ENCODE assay signal across 28 mouse cellular contexts in the genomic region with DNA sequence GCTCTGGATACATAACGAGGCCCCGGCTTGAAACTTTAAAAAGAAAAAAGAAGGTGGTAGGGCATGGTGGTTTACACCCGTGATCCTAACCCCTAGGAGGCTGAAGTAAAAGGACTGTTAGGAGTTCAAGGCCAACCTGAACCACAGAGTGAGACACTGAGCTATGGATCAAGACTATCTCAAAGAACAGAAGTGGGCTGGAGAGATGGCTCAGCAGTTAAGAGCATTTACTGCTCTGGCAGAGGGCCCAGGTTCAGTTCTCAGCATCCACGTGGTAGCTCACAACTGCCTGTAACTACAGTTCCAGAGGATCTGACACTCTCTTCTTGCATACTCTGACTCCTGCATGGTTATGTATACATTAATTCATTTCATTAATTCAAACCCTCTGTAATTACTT. TPM values are rescaled to one million over a fixed set of nuclear protein-coding genes. Genes with fewer than 3 reads are reported as not detected.
DNase-seq lines count a peak whose midpoint lies in the region; ATAC-seq and TF ChIP-seq lines count a peak whose summit lies in the region.
"Had no signal": no experiment of that assay in that cellular context is flagged by ENCODE, and none has a peak within 500 bp of the region (broad histone marks: within the 10 kb centered on the region; RNA-seq: fewer than 3 reads in every experiment).

No protein-coding gene starts in this region.

- H3K27me3 ChIP-seq in MEL (ENCODE audit: control insufficient read depth in 1 of 2, insufficient read depth in 2 of 2, low read length in 2 of 2) = no peaks in the 10 kb centered on the region
- H3K27me3 ChIP-seq in liver, embryonic 14.5 days (ENCODE audit: control insufficient read depth, insufficient read depth, low read length) = no peaks in the 10 kb centered on the region
- H3K27me3 ChIP-seq: embryonic facial prominence, embryonic 13.5 days; forebrain, embryonic 12.5 days; heart, embryonic 13.5 days; midbrain, embryonic 12.5 days; neural tube, embryonic 15.5 days had no signal

- H3K4me2 ChIP-seq in liver, embryonic 14.5 days (ENCODE audit: low read depth) = no peak overlapping the region
- H3K4me2 ChIP-seq: embryonic facial prominence, embryonic 13.5 days; forebrain, embryonic 12.5 days; heart, embryonic 13.5 days; hindbrain, embryonic 14.5 days; lung, embryonic 14.5 days; midbrain, embryonic 12.5 days; neural tube, embryonic 15.5 days had no signal

- no peak for TF ChIP-seq EP300 in MEL (IDR thresholded peaks at IDR 0.05; ENCODE audit: low read depth in 1 of 2, low read length in 2 of 2)
- TF ChIP-seq EP300 in liver, embryonic 14.5 days (IDR thresholded peaks at IDR 0.05; ENCODE audit: low read depth) = peak; percentile 58

- no peak for TF ChIP-seq CTCF in MEL (IDR thresholded peaks at IDR 0.05 in 2 of 3, conservative IDR thresholded peaks at IDR 0.05 in 1 of 3; ENCODE audit: control insufficient read depth in 1 of 3, insufficient read depth in 1 of 3, low read depth in 2 of 3, low read length in 3 of 3, poor library complexity in 1 of 3, severe bottlenecking in 1 of 3)
- TF ChIP-seq CTCF in liver, embryonic 14.5 days (IDR thresholded peaks at IDR 0.05; ENCODE audit: low read depth) = no peak

- WGBS in liver, embryonic 14.5 days (ENCODE audit: insufficient replicate concordance) = 41% methylated on average over 4 of the region's 4 CpGs

- no peak overlapping the region for H3K4me3 ChIP-seq in MEL (ENCODE audit: control insufficient read depth in 1 of 2, insufficient read depth in 1 of 2, low read depth in 2 of 2, low read length in 2 of 2)
- H3K4me3 ChIP-seq in liver, embryonic 14.5 days (ENCODE audit: insufficient read depth in 1 of 2, low read depth in 2 of 2, low read length in 2 of 2) = no peak overlapping the region
- H3K4me3 ChIP-seq: embryonic facial prominence, embryonic 13.5 days; erythroblast, embryonic 14.5 days; forebrain, embryonic 12.5 days; heart, adult 2 months; heart, embryonic 13.5 days; midbrain, embryonic 12.5 days; neural tube, embryonic 15.5 days had no signal

- ATAC-seq in erythroid progenitor cell, adult 5-6 weeks (replicated peaks; ENCODE audit: low FRiP score, poor library complexity, severe bottlenecking) = peak; percentile 51
- peak; percentile 58; the same call in 1 of the 2 replicates for ATAC-seq in liver, embryonic 14.5 days (ENCODE audit: insufficient read depth)
- ATAC-seq in megakaryocyte-erythroid progenitor cell, adult 5-6 weeks (replicated peaks; ENCODE audit: low FRiP score, low TSS enrichment, poor library complexity, severe bottlenecking) = peak; percentile 82
- ATAC-seq: CD4-positive, CD25-positive, alpha-beta regulatory T cell, adult 4 months; forebrain, postnatal 0 days had no signal

- H3K36me3 ChIP-seq in MEL (ENCODE audit: control insufficient read depth in 1 of 2, insufficient read depth in 2 of 2, low read length in 2 of 2) = no peaks in the 10 kb centered on the region
- H3K36me3 ChIP-seq in liver, embryonic 14.5 days (replicated peaks; ENCODE audit: control insufficient read depth, insufficient read depth, low read depth) = no peaks in the 10 kb centered on the region

- H3K4me1 ChIP-seq in MEL (ENCODE audit: control insufficient read depth in 1 of 2, insufficient read depth in 2 of 2, low read length in 2 of 2) = peaks cover 0 to 5% of the 10 kb centered on the region in 2 experiments; a peak in 2 of 4 replicates
- peaks cover 17 to 27% of the 10 kb centered on the region in 2 experiments for H3K4me1 ChIP-seq in liver, embryonic 14.5 days (replicated peaks; ENCODE audit: control insufficient read depth in 2 of 2, insufficient read depth in 2 of 2, low read length in 1 of 2)
- H3K4me1 ChIP-seq: embryonic facial prominence, embryonic 13.5 days; forebrain, embryonic 12.5 days; midbrain, embryonic 12.5 days; neural tube, embryonic 15.5 days had no signal

- H3K9ac ChIP-seq in MEL (ENCODE audit: control insufficient read depth, low read depth, low read length, poor library complexity, severe bottlenecking) = no peak overlapping the region
- no peak overlapping the region for H3K9ac ChIP-seq in liver, embryonic 14.5 days (replicated peaks)
- H3K9ac ChIP-seq: embryonic facial prominence, embryonic 13.5 days; forebrain, embryonic 12.5 days; forebrain, postnatal 0 days; heart, embryonic 13.5 days; hindbrain, embryonic 14.5 days; lung, embryonic 14.5 days; midbrain, embryonic 12.5 days; neural tube, embryonic 15.5 days had no signal

- no peaks in the 10 kb centered on the region for H3K9me3 ChIP-seq in MEL (replicated peaks; ENCODE audit: insufficient read depth, low read length)
- H3K9me3 ChIP-seq in liver, embryonic 14.5 days (ENCODE audit: control insufficient read depth, low read length) = no peaks in the 10 kb centered on the region
- H3K9me3 ChIP-seq: embryonic facial prominence, embryonic 13.5 days; forebrain, embryonic 12.5 days; heart, embryonic 13.5 days; midbrain, embryonic 12.5 days; neural tube, embryonic 15.5 days had no signal

- no peaks in the 10 kb centered on the region for H3K79me2 ChIP-seq in MEL (ENCODE audit: control insufficient read depth, insufficient read depth, low read length, poor library complexity)

- intact Hi-C loops in left cerebral cortex, postnatal 10 days (cut with DNase I) = no loop called here

- TF ChIP-seq RAD21 in MEL (IDR thresholded peaks at IDR 0.05; ENCODE audit: low read depth, low read length) = no peak

- peak; percentile 64 for DNase-seq in MEL (ENCODE audit: low read depth, low spot score)
- peak in 2 of 3 experiments; percentile 32 to 37 for DNase-seq in liver, embryonic 14.5 days (ENCODE audit: low read depth in 3 of 3, low spot score in 3 of 3)
- DNase-seq in thymus, postnatal 36 days = no peak
- no peak for DNase-seq in left cerebral cortex, postnatal 10 days (ENCODE audit: extremely low spot score in 1 of 2, low spot score in 2 of 2)
- DNase-seq in cerebellum, postnatal 10 days = no peak
- DNase-seq: adrenal gland, postnatal 14 days; cerebellum, adult 11 months; cerebellum, adult 9-10 months; forebrain, postnatal 0 days; heart, adult 2 months; heart, postnatal 10 days; kidney, adult 11 months; kidney, postnatal 14 days; layer of hippocampus, adult 9-11 months; retina, postnatal 1 day; right cerebral cortex, postnatal 14 days; thymus, postnatal 25 days had no signal

- TF ChIP-seq POLR2A in MEL (IDR thresholded peaks at IDR 0.05; ENCODE audit: control insufficient read depth in 1 of 2, insufficient read depth in 1 of 2, low read depth in 1 of 2, low read length in 2 of 2, poor library complexity in 1 of 2) = no peak

- no peak overlapping the region for H3K27ac ChIP-seq in MEL (ENCODE audit: control insufficient read depth, low read depth, low read length)
- peak overlapping the region; percentile 0 for H3K27ac ChIP-seq in liver, embryonic 14.5 days
- H3K27ac ChIP-seq: embryonic facial prominence, embryonic 13.5 days; forebrain, embryonic 12.5 days; heart, adult 2 months; hindbrain, embryonic 14.5 days; midbrain, embryonic 12.5 days; neural tube, embryonic 15.5 days had no signal

TF ChIP-seq in MEL, 35 proteins besides CTCF, POLR2A, EP300 and RAD21:
- TF ChIP-seq ZKSCAN1 (IDR thresholded peaks at IDR 0.05; ENCODE audit: low read depth, low read length) = no peak
- TF ChIP-seq MAZ (IDR thresholded peaks at IDR 0.05; ENCODE audit: low read depth, low read length) = no peak
- TF ChIP-seq POLR2AphosphoS2 (IDR thresholded peaks at IDR 0.05; ENCODE audit: low read length) = no peak
- TF ChIP-seq MAX (IDR thresholded peaks at IDR 0.05; ENCODE audit: low read length) = 0 out of 2 replicates have a peak, but pooled peaks have one; percentile 13
- 0 out of 2 replicates have a peak, but pooled peaks have one; percentile 31 for TF ChIP-seq MYC (IDR thresholded peaks at IDR 0.05; ENCODE audit: low read depth, low read length)
- no peak for TF ChIP-seq NELFE (IDR thresholded peaks at IDR 0.05; ENCODE audit: low read depth, low read length)
- no peak for TF ChIP-seq HCFC1 (IDR thresholded peaks at IDR 0.05; ENCODE audit: low read depth, low read length)
- TF ChIP-seq RCOR1 (IDR thresholded peaks at IDR 0.05; ENCODE audit: low read depth, low read length) = no peak
- no peak for TF ChIP-seq MAFK (IDR thresholded peaks at IDR 0.05; ENCODE audit: borderline replicate concordance, low read depth, low read length)
- TF ChIP-seq TCF12 (IDR thresholded peaks at IDR 0.05; ENCODE audit: low read depth, low read length) = no peak
- TF ChIP-seq BHLHE40 (IDR thresholded peaks at IDR 0.05; ENCODE audit: borderline replicate concordance, low read depth, low read length) = no peak

RNA-seq across cellular contexts. Expression of gene Kidins220, which starts 31.3 kb away (rescaled TPM):
- total RNA-seq in MEL (2012; rRNA removed) = 26.2 and 29.2 TPM in 2 replicates
- polyA plus RNA-seq in MEL (2012; ENCODE audit: insufficient read depth in 1 of 2, insufficient read length in 2 of 2, low read depth in 1 of 2, low replicate concordance in 2 of 2, missing spikeins in 1 of 2) = 100 to 1,000 TPM in 1 of 2 experiments, 10 to 100 TPM in 1; 29.2 to 124 TPM
- total RNA-seq in erythroid progenitor cell, adult 5-6 weeks (2015; ENCODE audit: low replicate concordance) = 38.6 and 52.6 TPM in 2 replicates
- total RNA-seq in erythroid progenitor cell, adult 5-6 weeks (2017; ENCODE audit: low replicate concordance) = 32.7 and 42.7 TPM in 2 replicates
- 7.1 and 9.4 TPM in 2 replicates for polyA plus RNA-seq in liver, embryonic 14.5 days (2012; rRNA removed)
- polyA plus RNA-seq in liver, embryonic 14.5 days (2014; fragmentation: Nextera tagmentation; extraction: Ambion mirVana) = 7.9 and 9.4 TPM in 2 replicates
- total RNA-seq in megakaryocyte-erythroid progenitor cell, adult 5-6 weeks (2014; fragmentation: Nextera tagmentation) = 45.2 and 63.7 TPM in 2 replicates
- total RNA-seq in megakaryocyte-erythroid progenitor cell, adult 5-6 weeks (2017) = 42.5 and 95.1 TPM in 2 replicates
- 100 to 1,000 TPM; 323 to 328 TPM for total RNA-seq in left cerebral cortex, postnatal 10 days (2021)

Comparison
In these comparisons a context has a peak if more than half of its experiments do, and no peak if none do; other contexts are left out.
1. DNase-seq: peak in MEL (single experiment) and liver, embryonic 14.5 days (2 of 3); none in thymus, postnatal 36 days (0 of 2), left cerebral cortex, postnatal 10 days (0 of 2) and cerebellum, postnatal 10 days (0 of 2).
2. Peak in every context shown above with its lines, with median percentiles within 50 percentile points of each other: ATAC-seq.